Mouse (Mus musculus): ENCODE measurements at regions not wholly inside any gene's neighbourhood (a gene's known extent, or its start where the extent isn't known, plus 50 kb on each side); places are given as distances from the start of the nearest gene placed in this dataset.

DNA sequence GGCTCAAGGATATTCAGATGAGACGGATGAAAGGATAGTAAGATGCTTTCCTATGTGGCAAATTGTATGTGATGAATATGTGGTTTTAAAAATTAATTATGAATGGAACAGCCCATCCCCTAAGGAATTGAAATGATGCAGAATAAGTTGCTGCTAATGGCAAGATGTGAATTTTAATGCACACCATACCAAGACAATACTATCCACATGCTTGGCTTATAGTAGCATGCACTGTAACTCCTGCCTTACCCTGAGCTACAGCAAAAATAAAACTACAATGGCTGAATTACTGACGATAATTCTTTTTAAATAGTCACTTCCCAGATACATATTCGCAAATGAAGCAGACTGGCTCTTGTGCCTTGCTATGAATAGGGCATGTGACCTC lies 699.4 kb downstream of the 1700064H15Rik start:
- TF ChIP-seq CTCF (IDR thresholded peaks at IDR 0.05; ENCODE audit: insufficient read depth, low read depth, low read length) (no peak), POLR2A (IDR thresholded peaks at IDR 0.05; ENCODE audit: insufficient read depth, low read depth, low read length) (no peak)

Data from olfactory bulb, adult 2 months (tissue).